Mouse (Mus musculus): ENCODE measurements around the gene 2310061N02Rik.

GRCm38 (mm10) chr16:88671571-88671970 lies 36.2 kb downstream of the 2310061N02Rik start, which contains the start of gene Krtap27-1:
- TF ChIP-seq CTCF (IDR thresholded peaks at IDR 0.05; ENCODE audit: low read depth): no peak
- TF ChIP-seq EP300 (IDR thresholded peaks at IDR 0.05; ENCODE audit: low read depth): no peak

All from liver, embryonic 14.5 days (tissue).